Mouse (Mus musculus): ENCODE measurements around the gene Fbxl15. TPM values are rescaled to one million over a fixed set of nuclear protein-coding genes. Genes with fewer than 3 reads are reported as not detected.

The Fbxl15 gene
- total RNA-seq, 2 experiments from 2014 or later = not detected

DNA sequence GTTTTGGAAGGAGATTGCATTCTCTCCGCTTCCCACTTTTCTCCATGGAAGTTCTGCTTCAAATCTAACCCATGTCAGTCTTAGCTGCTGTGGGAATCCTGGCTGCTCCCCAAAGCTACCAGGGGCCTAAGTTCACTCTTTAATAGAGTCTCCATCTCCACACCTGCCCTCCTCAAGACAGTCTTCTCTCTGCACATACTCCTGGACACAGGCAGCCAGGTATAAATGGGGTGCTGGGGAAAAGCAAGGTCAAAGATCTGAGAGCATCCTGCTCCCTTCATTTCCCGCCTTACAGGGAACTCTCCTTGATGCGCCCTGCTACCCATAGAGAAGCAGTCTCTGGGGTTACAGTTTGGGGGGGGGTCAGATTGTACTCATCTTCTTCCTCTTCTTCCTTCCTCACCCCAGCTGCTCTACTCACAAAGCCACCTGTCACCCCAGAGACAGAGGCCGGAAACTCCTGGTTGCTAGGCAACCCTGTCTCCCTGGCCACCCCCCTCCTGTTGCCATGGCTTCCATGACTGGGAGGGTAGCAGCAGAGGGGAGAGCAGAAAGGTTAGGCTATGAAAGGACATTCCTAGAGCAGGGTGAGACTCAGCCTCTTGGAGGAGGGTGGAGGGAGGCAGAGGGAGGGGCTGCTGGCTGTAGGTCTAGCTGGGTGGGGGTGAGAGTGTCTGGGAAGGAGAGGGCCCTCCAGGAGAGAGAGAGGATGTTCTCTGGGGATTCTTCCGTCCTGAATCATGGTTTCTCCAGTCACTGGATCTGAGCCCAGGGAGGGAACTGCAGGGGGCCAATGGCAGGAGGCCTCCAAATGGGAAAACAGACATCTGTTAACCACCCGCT is 6.7 kb upstream of the Fbxl15 start:
- no peak for ATAC-seq (replicated peaks; ENCODE audit: low FRiP score, poor library complexity, severe bottlenecking)

DNA sequence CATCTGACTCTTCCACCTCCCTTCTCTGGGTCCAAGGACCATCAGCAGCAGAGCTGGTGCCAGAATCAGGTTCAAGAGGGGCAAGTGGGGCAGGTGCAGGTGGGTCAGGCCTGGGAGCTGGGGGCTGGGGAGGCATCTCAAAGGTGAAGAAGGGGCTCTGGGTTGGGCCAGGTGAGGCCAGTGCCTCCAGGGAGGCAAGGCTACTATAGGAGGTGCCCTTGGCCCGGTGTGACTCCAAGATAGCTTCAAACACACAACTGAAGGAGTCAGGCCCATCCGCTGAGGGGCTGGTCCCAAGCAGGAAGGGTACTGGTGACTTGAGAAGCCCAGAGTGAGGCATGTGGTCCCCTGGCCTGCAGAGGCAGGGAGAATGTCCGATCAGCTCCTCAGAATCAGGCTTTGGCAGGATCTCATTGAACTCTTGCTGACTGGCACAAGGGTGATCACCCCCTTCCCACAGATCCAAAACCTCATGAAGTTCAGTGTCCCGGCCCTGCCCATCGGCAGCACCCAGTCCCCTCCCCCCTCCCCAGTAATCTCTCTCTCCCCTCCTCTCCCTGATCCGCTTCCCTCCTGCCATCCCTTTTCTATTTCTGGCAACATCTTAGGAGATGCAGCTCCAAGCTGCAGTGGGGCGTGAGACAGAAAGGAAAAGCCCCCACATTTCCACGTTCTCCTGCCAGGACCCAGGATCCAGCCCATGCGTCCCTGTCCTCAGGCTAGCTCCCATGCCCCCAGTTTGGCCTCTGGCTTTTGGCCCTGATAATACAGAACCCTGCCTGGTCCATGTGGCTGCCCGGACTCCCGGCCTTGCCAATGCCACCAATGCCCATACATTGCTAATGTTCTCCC is 5.6 kb upstream of the Fbxl15 start:
- no peak for ATAC-seq (replicated peaks; ENCODE audit: low FRiP score, poor library complexity, severe bottlenecking)

DNA sequence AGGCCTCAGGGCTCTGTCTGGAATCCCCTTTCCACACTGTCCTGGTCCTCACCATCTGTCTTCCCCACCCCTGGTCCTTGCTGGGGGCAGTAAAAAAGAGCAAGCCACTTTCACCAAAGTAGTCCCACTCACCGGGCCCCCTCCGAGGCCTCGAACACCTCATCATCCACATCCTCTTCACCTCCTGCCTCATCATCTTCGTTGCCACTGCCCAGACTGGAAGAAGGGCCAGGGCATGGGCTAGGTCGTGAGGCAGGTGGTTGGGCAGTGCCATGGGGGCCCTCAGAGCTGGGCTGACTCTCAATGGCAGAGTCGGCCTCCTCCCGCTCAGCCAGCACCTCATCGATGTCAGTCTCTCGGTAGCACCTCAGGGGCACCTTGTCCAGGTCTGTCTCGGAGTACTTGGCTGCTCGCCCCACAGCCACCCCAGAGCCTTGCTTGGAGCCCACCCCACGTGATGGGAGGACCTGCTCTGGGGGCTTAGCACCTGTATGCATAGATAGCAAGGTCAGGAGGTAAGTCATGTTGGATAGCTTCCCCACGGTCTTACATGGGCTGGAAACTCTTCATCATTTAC is 4.9 kb upstream of the Fbxl15 start:
- ATAC-seq (replicated peaks; ENCODE audit: low FRiP score, poor library complexity, severe bottlenecking) = no peak

DNA sequence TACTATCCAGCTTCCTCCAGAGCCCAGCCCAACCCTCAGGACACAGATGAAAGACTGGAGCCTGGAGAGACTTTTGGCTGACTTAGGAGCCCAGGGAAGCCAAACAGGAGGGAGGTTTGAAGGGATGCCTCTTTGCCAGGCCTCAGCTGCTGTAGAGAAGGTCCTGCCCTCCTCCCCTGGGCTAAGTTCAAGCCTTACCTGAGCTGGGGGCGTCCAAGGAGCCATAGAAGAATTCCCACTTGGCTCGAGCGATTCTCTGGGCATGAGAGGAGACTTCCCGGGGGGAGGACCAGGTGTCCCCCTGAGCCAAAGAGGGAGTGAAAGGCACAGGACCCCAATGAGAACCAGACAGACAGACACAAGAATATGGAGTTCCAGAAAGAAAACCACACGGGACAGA is 4.3 kb upstream of the Fbxl15 start:
- ATAC-seq (replicated peaks; ENCODE audit: low FRiP score, poor library complexity, severe bottlenecking) = no peak

DNA sequence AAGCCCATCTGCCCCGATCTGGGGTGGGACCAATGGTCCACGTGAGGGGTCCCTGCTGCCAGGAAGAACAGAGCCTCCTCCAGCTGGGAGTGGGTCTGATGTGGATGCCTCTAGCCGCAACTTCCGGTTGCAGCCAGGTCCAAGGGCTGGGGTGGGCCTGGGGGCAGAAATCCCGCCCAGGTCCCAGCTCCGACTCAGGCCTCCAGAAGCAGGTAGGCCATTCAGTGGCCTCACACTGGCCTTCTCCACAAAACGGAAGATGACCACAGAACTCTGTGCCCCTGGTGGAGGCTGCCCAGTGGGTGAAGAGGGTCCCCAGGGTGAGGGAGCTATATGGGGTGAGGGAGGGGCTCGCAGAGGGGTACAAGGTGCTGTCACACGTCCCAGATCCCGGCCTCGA is 3.6 kb upstream of the Fbxl15 start:
- ATAC-seq (replicated peaks; ENCODE audit: low FRiP score, poor library complexity, severe bottlenecking) = no peak

DNA sequence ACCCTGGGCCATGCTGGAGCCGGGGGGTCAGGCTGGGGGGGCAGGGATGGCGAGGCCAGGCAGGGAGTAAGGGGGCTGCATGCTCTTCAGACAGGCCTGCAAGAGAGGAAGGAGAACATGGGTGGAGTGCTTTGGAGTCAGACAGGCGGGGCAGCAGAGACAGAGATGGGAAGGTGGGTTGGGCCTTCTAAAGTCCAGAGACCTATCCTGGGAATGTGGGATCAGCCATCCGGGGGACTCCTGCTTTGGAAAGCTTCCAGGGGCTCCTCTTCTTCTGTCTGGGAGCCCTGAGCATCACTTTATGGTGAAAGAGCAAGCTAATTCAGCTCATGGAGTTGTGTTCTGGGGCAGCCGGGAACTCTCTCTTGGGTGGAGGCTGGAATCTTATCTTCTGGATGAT is 3.1 kb upstream of the Fbxl15 start:
- ATAC-seq (replicated peaks; ENCODE audit: low FRiP score, poor library complexity, severe bottlenecking) = no peak

DNA sequence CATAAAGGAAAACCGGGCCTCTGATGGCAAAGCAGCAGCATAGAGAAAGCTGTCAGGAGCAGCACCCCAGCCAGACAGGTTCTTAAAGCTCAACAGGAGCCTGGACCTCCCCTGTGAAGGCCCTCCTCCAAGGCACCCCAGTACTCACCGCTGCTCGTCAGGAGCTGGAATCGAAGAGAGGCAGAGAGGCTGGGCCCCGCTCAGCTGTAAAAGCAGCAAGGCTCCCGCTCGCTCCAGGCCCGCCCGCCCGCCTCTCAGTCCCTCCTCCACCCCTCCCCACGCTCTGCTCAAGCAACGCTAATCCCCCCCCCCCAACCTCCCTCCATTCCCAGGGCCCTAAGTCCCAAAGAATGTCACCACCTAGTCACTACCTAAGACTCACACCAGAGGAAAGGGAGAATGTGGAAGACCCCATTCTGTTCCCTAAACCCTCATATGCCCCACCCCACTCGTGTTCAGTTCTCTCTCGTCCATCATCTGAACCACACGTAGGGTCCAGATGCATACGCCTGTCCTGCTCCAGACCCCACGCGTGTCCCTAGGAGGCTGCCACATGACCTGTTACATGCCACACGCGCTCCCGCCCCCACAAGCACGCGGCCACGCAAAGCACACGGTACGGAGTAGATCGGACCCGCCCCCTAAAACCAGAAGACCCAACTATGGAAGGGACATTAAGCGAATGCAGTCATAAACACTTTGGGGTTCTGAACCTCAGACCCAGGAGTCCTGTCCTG is 1.8 kb upstream of the Fbxl15 start:
- ATAC-seq (replicated peaks; ENCODE audit: low FRiP score, poor library complexity, severe bottlenecking) = no peak

DNA sequence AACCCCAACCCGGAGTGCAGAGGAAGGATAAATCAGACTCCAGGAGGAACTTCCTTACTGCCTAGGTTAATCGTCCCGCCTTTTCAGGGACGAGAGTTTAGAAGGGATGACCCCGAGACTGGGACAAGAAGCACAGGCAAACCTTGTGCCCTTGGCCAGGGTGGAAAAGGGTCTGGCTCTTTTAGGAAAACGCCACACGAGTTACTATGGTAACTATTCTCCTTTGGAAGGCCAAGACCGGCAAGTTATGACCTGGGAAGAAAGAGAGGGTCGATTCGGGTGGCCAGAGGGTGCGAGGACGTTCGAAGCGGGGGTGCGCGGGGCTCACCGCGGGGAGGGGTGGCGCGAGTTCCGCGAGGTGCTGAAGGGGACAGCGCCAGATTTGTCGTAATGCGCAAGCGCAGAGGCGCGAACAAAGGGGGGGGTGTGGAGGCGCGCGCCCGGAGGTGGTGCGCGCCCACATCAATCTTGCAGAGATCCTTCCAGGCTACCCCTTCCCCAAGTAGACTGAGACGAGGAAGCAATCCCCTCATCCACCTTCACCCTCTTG is 1.2 kb upstream of the Fbxl15 start, which contains the start of gene Psd:
Psd (minus strand) TSS at position 401 of the 550 bp plus-strand sequence.
- no peak for ATAC-seq (replicated peaks; ENCODE audit: low FRiP score, poor library complexity, severe bottlenecking)

DNA sequence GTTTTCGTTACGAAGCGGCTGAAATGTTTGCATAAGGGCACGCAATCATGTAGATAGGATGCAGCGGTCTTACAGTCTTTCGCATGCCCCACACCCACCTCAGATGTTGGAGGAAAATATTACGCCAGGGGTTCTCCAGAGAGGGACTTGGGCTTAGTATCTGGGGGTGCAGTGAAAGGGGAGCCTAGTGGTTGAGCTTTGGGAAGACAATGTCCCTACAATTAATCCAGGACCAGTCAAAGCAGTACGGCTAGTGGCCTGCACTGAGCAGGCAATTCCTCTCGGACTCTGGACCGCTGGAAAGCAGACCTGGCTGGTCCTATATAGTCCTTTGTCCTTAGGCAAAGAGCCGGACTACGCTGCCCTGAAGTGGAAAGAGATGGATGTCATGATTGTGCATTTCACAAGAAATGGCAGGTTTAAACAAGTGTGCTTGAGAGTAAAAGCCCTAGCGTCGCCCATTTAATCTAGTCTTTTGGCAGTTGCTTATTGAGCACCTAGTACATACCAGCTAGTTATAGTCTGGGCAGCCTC is 386 bp upstream of the Fbxl15 start:
- ATAC-seq (replicated peaks; ENCODE audit: low FRiP score, poor library complexity, severe bottlenecking) = no peak

DNA sequence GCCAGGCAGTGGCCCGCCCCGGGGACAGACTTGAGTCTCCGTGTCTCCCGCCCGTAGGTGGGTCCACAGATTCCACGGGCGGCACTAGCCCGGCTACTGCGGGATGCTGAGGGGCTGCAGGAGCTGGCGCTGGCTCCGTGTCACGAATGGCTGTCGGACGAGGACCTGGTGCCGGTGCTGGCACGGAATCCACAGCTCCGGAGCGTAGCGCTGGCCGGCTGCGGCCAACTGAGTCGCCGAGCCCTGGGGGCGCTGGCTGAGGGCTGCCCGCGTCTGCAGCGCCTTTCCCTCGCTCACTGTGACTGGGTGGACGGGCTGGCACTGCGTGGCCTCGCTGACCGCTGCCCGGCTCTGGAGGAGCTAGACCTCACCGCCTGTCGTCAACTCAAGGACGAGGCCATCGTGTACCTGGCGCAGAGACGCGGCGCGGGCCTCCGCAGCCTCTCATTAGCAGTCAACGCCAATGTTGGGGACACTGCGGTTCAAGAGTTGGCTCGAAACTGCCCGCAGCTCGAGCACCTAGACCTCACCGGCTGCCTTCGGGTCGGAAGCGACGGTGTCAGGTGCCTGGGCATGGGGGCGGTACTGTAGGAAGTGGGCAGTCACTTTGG is 1.2 kb downstream of the Fbxl15 start:
- ATAC-seq (replicated peaks; ENCODE audit: low FRiP score, poor library complexity, severe bottlenecking) = no peak

DNA sequence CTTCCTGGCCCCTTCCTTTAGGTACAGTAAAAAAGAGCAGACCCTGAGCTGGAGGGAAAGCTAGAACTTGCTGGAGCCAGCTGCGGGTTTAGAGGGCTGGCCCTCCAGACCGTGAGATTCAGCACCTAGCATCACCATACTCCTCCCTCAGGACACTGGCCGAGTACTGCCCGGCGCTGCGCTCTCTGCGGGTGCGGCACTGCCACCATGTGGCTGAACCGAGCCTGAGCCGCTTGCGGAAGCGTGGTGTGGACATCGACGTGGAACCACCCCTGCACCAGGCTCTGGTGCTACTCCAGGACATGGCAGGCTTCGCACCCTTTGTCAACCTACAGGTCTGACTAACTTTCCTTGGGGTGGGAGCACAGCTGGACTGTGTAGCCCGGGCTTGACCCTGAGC is 2.0 kb downstream of the Fbxl15 start:
- peak; percentile 78 for ATAC-seq (replicated peaks; ENCODE audit: low FRiP score, poor library complexity, severe bottlenecking)

DNA sequence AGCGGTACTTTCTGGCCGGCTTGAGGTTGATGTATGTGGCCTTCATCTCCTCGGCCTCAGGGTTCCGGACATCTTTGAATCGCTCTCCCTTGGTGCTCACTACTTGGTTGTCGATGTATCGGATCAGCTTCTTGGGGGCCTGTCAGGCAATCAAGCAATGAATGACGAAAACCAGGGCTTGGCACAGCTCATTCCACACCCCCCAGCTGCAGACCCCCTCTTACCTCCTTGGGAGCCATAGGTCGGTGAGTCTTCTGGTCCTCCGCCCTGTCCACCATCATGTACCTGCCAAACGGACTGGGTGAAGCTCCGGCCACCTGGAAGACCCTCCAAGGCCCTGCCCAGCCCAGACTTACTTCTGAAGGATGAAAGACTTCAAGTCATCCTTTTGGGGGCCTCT is 2.7 kb downstream of the Fbxl15 start:
- ATAC-seq (replicated peaks; ENCODE audit: low FRiP score, poor library complexity, severe bottlenecking) = no peak

DNA sequence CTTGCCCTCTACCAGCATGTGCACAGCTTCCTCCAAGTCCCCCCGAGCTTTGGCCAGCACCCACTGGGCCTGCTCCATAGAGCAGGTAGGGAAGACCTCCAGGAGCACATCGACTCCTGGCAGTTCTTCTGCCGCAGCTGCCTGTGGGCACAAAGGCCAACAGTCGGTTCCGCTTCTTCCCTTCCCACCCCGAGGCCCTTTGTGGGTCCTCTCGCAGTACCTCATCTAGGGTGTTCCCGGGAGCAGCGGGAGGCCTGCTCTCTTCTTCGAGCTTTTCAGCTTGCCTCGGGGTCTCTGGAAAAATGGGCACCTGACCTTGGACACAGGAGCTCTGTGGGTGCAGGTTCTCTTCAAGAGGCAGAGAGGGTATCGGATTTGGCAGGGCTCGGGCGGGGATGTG is 3.3 kb downstream of the Fbxl15 start:
- no peak for ATAC-seq (replicated peaks; ENCODE audit: low FRiP score, poor library complexity, severe bottlenecking)

DNA sequence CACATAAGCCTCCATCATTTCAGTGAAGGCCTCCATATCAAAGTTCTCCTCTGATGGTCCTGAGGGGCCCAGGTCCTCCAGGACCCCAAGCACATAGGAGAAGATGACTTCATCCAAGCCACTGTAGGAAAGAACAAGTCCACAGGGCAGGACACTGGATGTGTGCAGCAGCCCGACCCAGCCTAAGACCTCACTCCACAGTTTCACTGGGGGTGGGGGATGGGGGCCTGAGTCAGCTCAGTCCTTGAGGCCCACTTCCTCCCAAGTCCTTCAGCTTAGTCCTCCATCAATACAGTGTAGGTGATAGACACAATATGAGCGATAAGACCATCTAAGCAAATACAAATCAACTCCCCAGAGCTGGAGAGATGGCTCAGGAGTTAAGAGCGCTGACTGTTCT is 4.0 kb downstream of the Fbxl15 start:
- ATAC-seq (replicated peaks; ENCODE audit: low FRiP score, poor library complexity, severe bottlenecking) = no peak

DNA sequence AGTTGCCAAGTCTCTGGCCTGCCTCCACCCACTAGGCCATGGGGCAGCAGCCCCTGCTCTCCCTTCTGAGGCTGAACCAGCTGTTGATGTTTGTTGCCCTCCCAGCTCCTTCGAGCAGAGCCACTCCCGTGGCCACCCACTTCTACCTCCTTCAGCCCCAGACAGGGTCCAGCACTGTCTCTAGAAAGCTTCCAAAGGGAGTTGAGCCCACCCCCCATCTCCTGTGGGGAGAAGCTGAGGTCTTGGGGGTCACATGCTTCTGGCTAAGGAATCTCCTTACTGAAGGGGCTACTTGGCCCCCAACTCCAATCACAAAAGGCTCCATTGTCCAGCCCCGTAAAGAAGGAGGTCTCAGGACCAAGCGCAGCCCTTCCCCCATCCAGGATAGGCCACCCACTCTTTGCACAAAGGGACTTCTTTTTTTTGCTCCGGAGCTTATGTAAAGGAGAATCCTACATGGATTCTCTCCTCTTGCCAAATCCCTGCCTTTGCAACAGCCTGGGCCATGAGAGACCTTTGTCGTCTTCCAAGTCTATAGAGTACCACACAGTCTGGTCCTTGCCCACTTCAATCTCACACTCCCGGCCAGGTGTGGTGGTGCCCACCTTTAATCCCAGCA is 4.8 kb downstream of the Fbxl15 start:
- no peak for ATAC-seq (replicated peaks; ENCODE audit: low FRiP score, poor library complexity, severe bottlenecking)

DNA sequence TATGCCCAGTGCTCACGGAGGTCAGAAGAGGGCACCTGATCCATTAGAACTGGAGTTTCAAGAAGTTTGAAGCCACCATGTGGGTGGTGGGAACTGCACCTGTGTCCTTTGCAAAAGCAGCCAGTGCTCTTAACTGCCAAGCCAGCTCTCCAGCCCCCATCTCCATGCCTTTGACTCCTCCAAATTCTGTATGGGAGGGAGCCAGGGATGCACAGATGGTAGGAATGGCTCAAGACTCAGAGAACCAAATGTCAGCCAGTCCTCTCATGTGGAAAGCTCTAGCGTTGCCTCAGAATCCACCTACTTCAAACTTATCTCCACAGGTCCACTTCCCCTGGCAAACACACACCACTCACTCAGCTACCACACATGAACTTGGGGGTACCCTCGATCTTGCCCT is 5.9 kb downstream of the Fbxl15 start:
- ATAC-seq (replicated peaks; ENCODE audit: low FRiP score, poor library complexity, severe bottlenecking) = no peak

DNA sequence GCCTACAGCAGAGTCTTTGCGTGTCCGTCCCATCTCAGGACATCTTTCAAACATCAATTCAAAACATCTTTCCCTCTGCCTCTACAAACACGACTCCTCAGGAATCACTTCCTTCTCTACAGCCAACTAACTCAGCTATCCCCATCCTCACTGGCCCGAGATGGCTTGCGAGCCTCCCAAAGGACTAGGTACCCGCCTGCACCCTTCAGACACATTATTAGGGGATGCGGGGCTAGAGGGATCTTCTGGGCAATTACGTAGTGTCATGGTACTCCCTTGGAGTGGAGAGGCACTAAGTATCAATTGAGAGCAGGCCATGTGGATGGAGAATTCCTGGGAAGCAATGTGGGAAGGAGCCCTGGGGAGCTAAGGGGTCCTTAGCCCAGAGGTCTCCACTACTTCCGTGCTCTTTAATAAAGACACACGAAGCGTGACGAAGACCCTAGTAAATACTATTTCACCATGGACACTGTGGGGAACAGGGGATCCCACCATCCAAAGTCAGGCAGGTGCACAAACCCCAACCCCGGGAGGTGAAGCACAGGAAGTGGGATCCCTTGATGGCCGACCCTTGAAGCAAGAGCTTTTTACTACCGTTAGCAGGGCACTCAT is 9.8 kb downstream of the Fbxl15 start:
- peak; percentile 12; the same call in 1 of the 2 replicates for ATAC-seq (replicated peaks; ENCODE audit: low FRiP score, poor library complexity, severe bottlenecking)

DNA sequence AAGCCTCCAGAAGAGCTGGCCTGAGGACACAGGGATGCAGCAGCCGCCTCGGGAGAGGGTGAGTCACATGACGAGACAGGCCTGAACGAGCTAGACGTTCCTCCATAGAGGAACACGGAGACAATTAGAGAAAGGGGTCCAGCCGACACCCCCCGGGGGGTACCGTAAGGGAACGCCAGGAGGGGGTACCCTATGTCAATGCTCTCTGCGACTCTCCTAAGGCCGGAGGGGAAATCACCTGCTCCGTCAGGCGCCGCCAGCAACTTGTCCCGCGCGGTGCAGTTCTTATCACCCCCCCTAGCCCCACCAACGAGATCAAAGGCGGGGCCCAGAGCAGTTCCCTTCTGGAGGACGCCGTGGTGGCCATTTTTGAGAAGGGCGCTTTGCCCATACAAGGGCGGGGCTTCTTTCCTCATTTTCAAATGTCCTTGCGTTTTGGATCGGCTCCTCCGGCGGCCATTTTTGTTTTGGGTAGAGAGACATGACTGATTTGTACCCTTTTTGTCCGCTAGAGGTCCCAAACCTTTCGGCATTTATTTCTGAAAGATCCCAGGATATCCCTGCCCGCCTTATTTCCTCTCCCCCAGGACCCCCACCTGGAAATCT is 10.4 kb downstream of the Fbxl15 start, which contains the start of gene Cuedc2:
Cuedc2 (minus strand) TSS at position 372 of the 606 bp plus-strand sequence.
- peak; percentile 92 for ATAC-seq (replicated peaks; ENCODE audit: low FRiP score, poor library complexity, severe bottlenecking)

Measured in erythroblast, adult 5-6 weeks (primary cell).